Comparison of ENCODE assay signal across 9 mouse cellular contexts in the genomic region with DNA sequence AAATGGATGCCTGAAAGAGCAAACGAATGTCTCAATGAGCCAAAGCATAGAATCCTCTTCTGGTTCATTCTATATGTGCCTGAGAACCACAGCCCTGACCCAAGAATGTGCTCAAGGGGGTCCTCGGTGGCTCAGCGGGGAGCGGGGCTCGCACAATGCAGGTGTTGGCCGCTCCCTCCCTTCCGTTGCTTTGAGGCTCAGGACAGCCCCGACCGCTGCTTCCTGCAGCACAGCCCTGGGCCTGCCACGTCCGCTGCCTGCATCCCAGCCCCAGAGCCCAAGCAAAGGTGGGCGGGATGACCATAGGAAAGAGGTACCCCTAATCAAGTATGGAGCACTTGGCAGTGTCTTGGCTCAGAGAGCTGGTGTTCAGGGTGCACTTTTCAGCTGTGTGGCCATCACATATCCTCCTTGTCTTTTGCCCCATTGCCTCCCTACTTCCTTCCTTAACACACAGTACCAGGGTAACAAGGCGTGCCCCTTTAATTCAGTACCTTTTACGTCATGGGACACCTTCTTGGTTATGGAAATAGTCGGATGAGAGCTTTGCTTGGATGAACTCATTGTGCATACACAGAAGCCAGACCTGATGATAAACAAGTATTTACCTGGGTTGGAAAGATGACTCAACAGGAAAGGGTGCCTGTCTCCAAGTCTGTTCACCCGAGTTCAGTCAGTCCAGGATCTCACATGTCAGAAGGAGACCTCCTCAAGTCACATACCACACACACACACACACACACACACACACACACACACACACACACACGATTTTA. TPM values are rescaled to one million over a fixed set of nuclear protein-coding genes. Genes with fewer than 3 reads are reported as not detected.
DNase-seq lines count a peak whose midpoint lies in the region; ATAC-seq lines count a peak whose summit lies in the region.
"Had no signal": no experiment of that assay in that cellular context is flagged by ENCODE, and none has a peak within 500 bp of the region (broad histone marks: within the 10 kb centered on the region; RNA-seq: fewer than 3 reads in every experiment).

No protein-coding gene starts in this region.

- H3K9me3 ChIP-seq in heart, embryonic 16.5 days (replicated peaks; ENCODE audit: control insufficient read depth, low read length): no peaks in the 10 kb centered on the region
- H3K9me3 ChIP-seq in embryonic facial prominence, embryonic 15.5 days (replicated peaks): no peaks in the 10 kb centered on the region
- H3K9me3 ChIP-seq in limb, embryonic 13.5 days: no peaks in the 10 kb centered on the region

- WGBS in heart, embryonic 16.5 days: 23% methylated on average over 17 of the region's 17 CpGs
- 17% methylated on average over 17 of the region's 17 CpGs for WGBS in embryonic facial prominence, embryonic 15.5 days
- 24% methylated on average over 17 of the region's 17 CpGs for WGBS in limb, embryonic 13.5 days

- H3K4me3 ChIP-seq in heart, embryonic 16.5 days (ENCODE audit: low read length): peak overlapping the region; percentile 11; the same call in 1 of the 2 replicates
- peak overlapping the region; percentile 1; the same call in 1 of the 2 replicates for H3K4me3 ChIP-seq in embryonic facial prominence, embryonic 15.5 days (replicated peaks)
- H3K4me3 ChIP-seq in limb, embryonic 13.5 days: peak overlapping the region; percentile 12; the same call in 1 of the 2 replicates
- H3K4me3 ChIP-seq: erythroblast, embryonic 14.5 days had no signal

- intact Hi-C loops in heart, postnatal 25 days (cut with DNase I): loop anchor here (2.0 kb wide), 2 partner anchors 85 to 175 kb away; no protein-coding TSS in a partner anchor
- intact Hi-C loops in left cerebral cortex, postnatal 4 days (cut with DNase I): loop anchor here (5.0 to 10.0 kb wide), 2 partner anchors 36 to 1739 kb away; no protein-coding TSS in a partner anchor

- no peak overlapping the region for H3K27ac ChIP-seq in heart, embryonic 16.5 days (ENCODE audit: low read length)
- no peak overlapping the region for H3K27ac ChIP-seq in embryonic facial prominence, embryonic 15.5 days (replicated peaks)
- H3K27ac ChIP-seq in limb, embryonic 13.5 days: no peak overlapping the region

- H3K9ac ChIP-seq in heart, embryonic 16.5 days (ENCODE audit: low read length): no peak overlapping the region
- H3K9ac ChIP-seq in embryonic facial prominence, embryonic 15.5 days: no peak overlapping the region
- H3K9ac ChIP-seq in limb, embryonic 13.5 days: peak overlapping the region; percentile 5; the same call in 1 of the 2 replicates

- H3K4me1 ChIP-seq in heart, embryonic 16.5 days (ENCODE audit: control insufficient read depth, insufficient read depth, low read length): no peaks in the 10 kb centered on the region
- H3K4me1 ChIP-seq in embryonic facial prominence, embryonic 15.5 days: peaks cover 10% of the 10 kb centered on the region; the same call in 1 of the 2 replicates
- H3K4me1 ChIP-seq in limb, embryonic 13.5 days: peaks cover 27% of the 10 kb centered on the region

- no peaks in the 10 kb centered on the region for H3K36me3 ChIP-seq in heart, embryonic 16.5 days (ENCODE audit: control insufficient read depth, insufficient read depth)
- H3K36me3 ChIP-seq in embryonic facial prominence, embryonic 15.5 days: no peaks in the 10 kb centered on the region
- no peaks in the 10 kb centered on the region for H3K36me3 ChIP-seq in limb, embryonic 13.5 days
- H3K36me3 ChIP-seq in splenic B cell, adult 2 months (ENCODE audit: control insufficient read depth, insufficient read depth, low read length, poor library complexity, severe bottlenecking): no peaks in the 10 kb centered on the region

- no peak for DNase-seq in heart, postnatal 25 days (ENCODE audit: low spot score)
- peak; percentile 46 for DNase-seq in splenic B cell, adult 2 months (ENCODE audit: low read depth, low spot score)
- DNase-seq in adrenal gland, postnatal 10 days: no peak
- no peak for DNase-seq in left cerebral cortex, postnatal 4 days
- DNase-seq in kidney, postnatal 36 days: no peak

- ATAC-seq in heart, embryonic 16.5 days (replicated peaks; ENCODE audit: extremely low read depth, insufficient read depth, low FRiP score): no peak; the same call in 1 of the 2 replicates
- ATAC-seq in embryonic facial prominence, embryonic 15.5 days (ENCODE audit: insufficient number of reproducible peaks, low FRiP score, low TSS enrichment, low read depth): no peak
- no peak for ATAC-seq in limb, embryonic 13.5 days (ENCODE audit: low FRiP score, low read depth)

- peaks cover 19% of the 10 kb centered on the region for H3K27me3 ChIP-seq in heart, embryonic 16.5 days (ENCODE audit: control insufficient read depth, insufficient read depth, low read length)
- H3K27me3 ChIP-seq in embryonic facial prominence, embryonic 15.5 days: peaks cover 19% of the 10 kb centered on the region
- peaks cover 28% of the 10 kb centered on the region for H3K27me3 ChIP-seq in limb, embryonic 13.5 days
- no peaks in the 10 kb centered on the region for H3K27me3 ChIP-seq in splenic B cell, adult 2 months (ENCODE audit: control insufficient read depth, insufficient read depth, low read length, poor library complexity, severe bottlenecking)

- H3K4me2 ChIP-seq in heart, embryonic 16.5 days (ENCODE audit: low read depth, low read length): peak overlapping the region; percentile 15
- peak overlapping the region; percentile 33 for H3K4me2 ChIP-seq in embryonic facial prominence, embryonic 15.5 days (replicated peaks)
- H3K4me2 ChIP-seq in limb, embryonic 13.5 days (replicated peaks): peak overlapping the region; percentile 52

RNA-seq across cellular contexts. Expression of a gene that starts 11.8 kb away (rescaled TPM):
- 1.3 and 1.9 TPM in 2 replicates for polyA plus RNA-seq in heart, embryonic 16.5 days (2015; fragmentation: Nextera tagmentation; extraction: Ambion mirVana)
- total RNA-seq in heart, postnatal 25 days (2021): under 1 TPM; 0.08 to 0.53 TPM
- polyA plus RNA-seq in embryonic facial prominence, embryonic 15.5 days (2015; fragmentation: Nextera tagmentation; extraction: Ambion mirVana): 38.9 and 49.5 TPM in 2 replicates
- polyA plus RNA-seq in limb, embryonic 13.5 days (2015; fragmentation: Nextera tagmentation; extraction: Ambion mirVana): 28.2 and 29.2 TPM in 2 replicates
- 1 to 10 TPM; 3.6 to 5.6 TPM for total RNA-seq in adrenal gland, postnatal 10 days (2021)
- 10 to 100 TPM; 60.5 to 66.1 TPM for total RNA-seq in left cerebral cortex, postnatal 4 days (2021)

RNA-seq across cellular contexts. Expression of a gene that starts 22.7 kb away (rescaled TPM):
- polyA plus RNA-seq in heart, embryonic 16.5 days (2015; fragmentation: Nextera tagmentation; extraction: Ambion mirVana): 0.55 and 0.80 TPM in 2 replicates
- total RNA-seq in heart, postnatal 25 days (2021): not detected
- 10.5 and 11.4 TPM in 2 replicates for polyA plus RNA-seq in embryonic facial prominence, embryonic 15.5 days (2015; fragmentation: Nextera tagmentation; extraction: Ambion mirVana)
- 8.0 and 9.1 TPM in 2 replicates for polyA plus RNA-seq in limb, embryonic 13.5 days (2015; fragmentation: Nextera tagmentation; extraction: Ambion mirVana)
- 10 to 100 TPM in 1 of 2 experiments, under 1 TPM in 1; 0.58 to 19.2 TPM for total RNA-seq in adrenal gland, postnatal 10 days (2021)
- 10 to 100 TPM; 35.4 TPM for total RNA-seq in left cerebral cortex, postnatal 4 days (2021)
- polyA plus RNA-seq: erythroblast, embryonic 14.5 days had no signal

RNA-seq across cellular contexts. Expression of a gene that starts 32.7 kb away (rescaled TPM):
- polyA plus RNA-seq in heart, embryonic 16.5 days (2015; fragmentation: Nextera tagmentation; extraction: Ambion mirVana): 9.9 and 11.0 TPM in 2 replicates
- total RNA-seq in heart, postnatal 25 days (2021): 1 to 10 TPM; 5.4 to 6.4 TPM
- 21.6 and 23.4 TPM in 2 replicates for polyA plus RNA-seq in embryonic facial prominence, embryonic 15.5 days (2015; fragmentation: Nextera tagmentation; extraction: Ambion mirVana)
- polyA plus RNA-seq in limb, embryonic 13.5 days (2015; fragmentation: Nextera tagmentation; extraction: Ambion mirVana): 19.1 and 21.5 TPM in 2 replicates
- 10 to 100 TPM; 19.7 to 22.7 TPM for total RNA-seq in adrenal gland, postnatal 10 days (2021)
- 10 to 100 TPM; 29.9 to 30.5 TPM for total RNA-seq in left cerebral cortex, postnatal 4 days (2021)

Comparison
In these comparisons a context has a peak if more than half of its experiments do, and no peak if none do; other contexts are left out.
1. RNA of a gene that starts 11.8 kb away (total RNA-seq): 60.5 to 66.1 TPM in left cerebral cortex, postnatal 4 days; 3.6 to 5.6 TPM in adrenal gland, postnatal 10 days and 0.08 to 0.53 TPM in heart, postnatal 25 days; every median in the first group is over 4 times any median in the second.
2. Peak in every context shown above with its lines, with median percentiles within 50 percentile points of each other: H3K4me2 ChIP-seq and H3K4me3 ChIP-seq.